Mouse (Mus musculus) T-helper 17 cell (primary cell): ENCODE data around the gene Selplg.

Experiments used
- in situ Hi-C, 2 experiments: fragments of 300-600 bp; cut with MboI, MseI; formaldehyde crosslinking; loops; 1 replicate in 1 of 2; 2 replicates in 1 of 2; pipeline ENCODE4 v1.15.1; 2025; ENCODE audit warnings: high pct_unique_total_duplicates in 2 of 2

Gene Selplg

DNA sequence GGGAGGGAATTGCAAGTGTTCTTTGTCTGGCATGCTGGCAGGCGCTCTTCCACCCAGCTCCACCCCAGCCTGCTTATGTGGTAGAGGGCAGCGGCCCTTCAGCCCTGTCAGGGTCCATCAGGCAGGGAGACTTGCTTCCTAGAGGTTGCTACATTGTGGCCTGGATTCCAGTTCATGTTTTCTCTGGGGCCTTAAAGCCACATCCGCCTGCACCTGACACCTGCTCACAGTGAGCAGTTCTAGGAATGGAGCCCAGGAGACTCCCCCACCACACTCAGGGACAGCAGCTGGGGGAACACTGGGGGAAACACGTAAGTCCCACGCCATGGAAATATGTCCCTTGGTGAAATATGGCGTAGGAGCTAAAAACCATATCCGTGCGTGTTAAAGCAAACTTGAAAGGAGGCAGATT, at the start of gene Selplg:
TSS of gene Selplg (minus strand) at position 155 of the 412 bp plus-strand sequence.
- in situ Hi-C loops = no loop called here

- in situ Hi-C loops = no loop called here
Observed at GRCm38 (mm10) chr5:113881136-113881535, 48.7 kb upstream of the Selplg start.

- in situ Hi-C loops = no loop called here
Observed at GRCm38 (mm10) chr5:113878943-113879617, 46.6 kb upstream of the Selplg start.

DNA sequence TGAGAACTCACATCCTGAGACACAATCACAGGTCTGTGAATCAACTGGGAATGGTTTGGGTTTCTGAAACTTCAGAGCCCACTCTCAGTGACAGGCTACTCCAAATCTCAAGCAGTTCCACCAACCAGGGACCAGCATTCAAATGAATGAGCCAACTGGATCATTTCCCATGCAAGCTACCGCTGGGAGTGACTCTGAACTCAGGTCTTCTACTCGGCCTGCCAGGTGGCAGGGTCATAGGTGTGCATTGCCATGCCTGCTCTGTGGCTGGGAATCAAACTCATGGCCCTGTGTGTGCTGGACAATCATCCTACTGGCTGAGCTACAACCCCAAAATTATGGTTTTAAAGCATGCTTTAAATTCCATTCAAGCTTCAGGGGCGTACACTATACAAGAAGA, 45.1 kb upstream of the Selplg start:
- in situ Hi-C loops = no loop called here

GRCm38 (mm10) chr5:113876176-113876575, 43.7 kb upstream of the Selplg start:
- in situ Hi-C loops = no loop called here

GRCm38 (mm10) chr5:113875625-113876024, 43.2 kb upstream of the Selplg start:
- in situ Hi-C loops = no loop called here

GRCm38 (mm10) chr5:113874063-113875024, 41.9 kb upstream of the Selplg start:
- in situ Hi-C loops = no loop called here

DNA sequence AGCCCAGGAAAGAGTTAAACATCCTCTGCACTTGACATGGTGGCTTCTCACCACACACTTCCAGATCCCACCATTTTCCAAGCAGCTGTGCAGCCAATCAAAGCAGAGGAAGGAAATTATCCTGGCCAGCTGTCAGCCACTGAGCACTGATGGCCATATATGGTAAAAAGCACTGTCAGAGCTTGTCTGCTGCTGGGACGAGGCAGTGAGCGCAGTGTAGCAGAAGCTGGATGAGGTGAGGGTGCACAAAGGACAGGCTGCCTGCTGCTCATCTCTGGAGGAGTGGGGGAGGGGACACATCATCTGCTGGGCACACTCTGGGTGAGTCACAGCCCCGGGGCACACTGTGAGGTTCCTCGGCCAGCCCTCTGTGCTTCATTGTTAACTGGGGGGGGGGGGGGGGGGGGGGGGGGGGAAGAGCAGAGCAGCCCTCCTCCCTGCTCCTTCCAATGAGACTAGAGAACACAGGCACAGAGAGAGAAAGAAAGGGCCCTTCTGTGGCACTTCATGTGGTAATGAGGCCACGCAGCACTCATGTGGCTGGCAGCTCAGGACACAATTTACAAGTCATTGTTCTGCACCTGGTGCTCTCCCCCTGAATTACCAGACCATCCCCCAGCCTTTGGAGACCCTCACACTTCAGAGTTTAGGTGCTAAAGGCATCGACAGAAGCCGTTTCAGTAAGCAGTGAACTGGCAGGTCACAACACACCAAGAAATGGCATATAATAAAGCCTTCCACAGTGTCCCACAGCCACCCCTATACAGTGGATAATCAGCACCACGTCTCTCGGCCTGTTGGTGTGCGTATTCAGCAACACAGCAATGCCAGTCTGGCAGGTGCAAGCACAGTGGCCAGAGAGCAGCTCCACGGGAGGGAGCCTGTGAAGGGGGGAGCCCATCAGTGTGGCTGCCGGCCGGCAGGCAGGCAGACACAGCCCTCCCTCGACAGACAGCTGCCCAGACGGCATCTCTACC, 40.8 kb upstream of the Selplg start:
- in situ Hi-C loops = no loop called here

DNA sequence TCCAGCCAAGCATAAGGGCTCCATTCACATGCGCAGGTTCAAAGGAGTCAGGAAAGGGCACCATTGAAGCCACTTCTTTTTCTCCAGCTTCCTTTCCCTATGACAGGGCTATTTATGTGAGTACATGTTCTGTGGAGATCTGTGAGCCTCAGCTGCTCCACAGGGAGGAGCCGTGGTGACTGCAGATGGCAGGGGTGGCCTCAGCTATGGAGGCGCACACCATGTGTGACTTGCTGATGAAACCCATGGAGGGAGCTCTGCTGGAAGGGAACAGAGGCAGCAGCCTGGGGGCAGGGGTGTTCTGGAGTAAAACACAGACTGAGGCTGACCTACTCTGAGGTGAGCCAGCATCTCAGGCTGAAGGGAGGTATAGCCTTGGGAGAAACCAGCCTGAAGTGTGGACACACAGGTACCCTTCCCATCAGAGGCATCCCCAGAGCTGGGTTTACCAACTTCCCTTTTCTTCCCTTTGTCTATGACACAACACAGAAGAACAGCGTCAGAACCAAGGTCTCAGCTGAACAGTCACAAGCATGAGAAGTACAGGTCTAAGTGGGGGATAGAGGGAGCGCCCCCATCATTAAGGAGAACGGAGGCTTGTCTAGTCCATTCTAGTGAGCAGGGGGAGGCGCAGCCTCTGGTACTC, 39.6 kb upstream of the Selplg start:
- in situ Hi-C loops = no loop called here

DNA sequence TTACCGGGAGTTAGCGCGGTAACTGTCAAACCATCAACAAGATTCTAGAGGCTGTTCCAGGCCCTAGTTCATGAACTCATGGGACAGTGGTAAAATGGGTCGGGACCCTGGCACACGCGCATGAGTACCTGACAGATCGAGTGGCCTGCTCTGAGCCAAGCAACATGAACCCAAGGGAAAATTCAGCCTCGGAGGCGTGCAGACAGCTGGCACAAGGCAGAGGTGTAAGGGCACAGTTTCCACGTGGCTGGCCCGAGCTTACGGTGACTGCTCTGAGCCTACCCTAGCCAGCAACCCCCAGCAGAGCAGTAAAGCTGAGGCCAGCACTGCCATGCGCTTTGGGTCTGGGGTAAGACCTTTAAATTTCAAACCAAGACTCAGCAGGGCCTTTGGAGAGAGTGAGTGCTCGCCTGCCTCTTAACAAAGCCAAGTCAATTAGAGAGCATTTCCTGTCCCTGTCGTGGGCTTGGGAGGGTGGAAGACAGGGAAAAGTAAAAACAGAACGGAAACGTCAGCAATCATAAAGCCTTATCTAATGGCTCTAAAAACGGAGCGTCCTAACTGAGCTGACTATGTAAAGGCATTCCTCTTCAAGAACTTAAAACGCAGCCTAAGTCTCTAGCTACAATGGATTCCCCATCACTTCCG, 38.1 kb upstream of the Selplg start:
- in situ Hi-C loops = no loop called here

GRCm38 (mm10) chr5:113869132-113869531, 36.7 kb upstream of the Selplg start:
- in situ Hi-C loops = no loop called here

- in situ Hi-C loops = no loop called here
Observed at GRCm38 (mm10) chr5:113864992-113865391, 32.5 kb upstream of the Selplg start.

DNA sequence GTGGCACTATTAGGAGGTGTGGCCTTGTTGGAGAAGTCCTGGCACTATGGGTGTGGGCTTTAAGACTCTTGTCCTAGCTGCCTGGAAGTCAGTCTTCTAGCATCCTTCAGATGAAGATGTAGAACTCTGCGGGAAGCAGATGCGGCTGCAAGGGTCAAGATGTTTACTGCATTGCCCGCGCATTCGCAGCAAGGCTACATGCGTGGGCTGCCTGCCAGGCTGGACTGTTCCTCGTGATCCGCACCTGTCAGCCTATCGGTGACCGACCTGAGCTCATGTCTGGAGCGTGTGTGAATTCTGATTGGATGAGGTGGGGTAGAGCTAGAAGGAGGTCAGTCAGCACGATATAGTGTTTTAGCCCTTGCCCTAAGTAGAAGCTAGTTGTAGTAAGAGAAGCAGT, 31.6 kb upstream of the Selplg start:
- in situ Hi-C loops = no loop called here

- in situ Hi-C loops = no loop called here
Observed at GRCm38 (mm10) chr5:113862418-113862817, 30.0 kb upstream of the Selplg start.

GRCm38 (mm10) chr5:113861294-113861693, 28.9 kb upstream of the Selplg start:
- in situ Hi-C loops = no loop called here

DNA sequence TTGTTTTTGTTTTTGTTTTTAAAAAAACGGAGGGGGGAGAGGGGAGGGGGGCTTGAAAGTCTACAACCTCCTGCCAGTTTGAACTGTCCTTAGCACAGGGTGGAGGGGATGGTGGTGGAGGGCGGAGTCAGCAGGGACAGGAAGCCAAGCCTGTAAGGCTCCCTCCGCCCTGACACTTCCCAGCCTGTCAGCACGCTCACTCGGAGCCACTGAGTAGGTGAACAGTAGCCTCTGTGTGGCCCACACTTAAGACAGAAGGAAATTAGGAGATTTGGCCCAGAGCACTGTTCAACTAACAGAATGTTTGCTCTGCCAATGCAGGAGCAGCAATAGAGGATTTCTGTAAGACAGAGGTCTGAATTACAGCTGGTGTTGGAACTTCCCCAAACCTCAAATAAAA, 26.5 kb upstream of the Selplg start:
- in situ Hi-C loops = no loop called here

GRCm38 (mm10) chr5:113858550-113858949, 26.1 kb upstream of the Selplg start:
- in situ Hi-C loops = no loop called here

DNA sequence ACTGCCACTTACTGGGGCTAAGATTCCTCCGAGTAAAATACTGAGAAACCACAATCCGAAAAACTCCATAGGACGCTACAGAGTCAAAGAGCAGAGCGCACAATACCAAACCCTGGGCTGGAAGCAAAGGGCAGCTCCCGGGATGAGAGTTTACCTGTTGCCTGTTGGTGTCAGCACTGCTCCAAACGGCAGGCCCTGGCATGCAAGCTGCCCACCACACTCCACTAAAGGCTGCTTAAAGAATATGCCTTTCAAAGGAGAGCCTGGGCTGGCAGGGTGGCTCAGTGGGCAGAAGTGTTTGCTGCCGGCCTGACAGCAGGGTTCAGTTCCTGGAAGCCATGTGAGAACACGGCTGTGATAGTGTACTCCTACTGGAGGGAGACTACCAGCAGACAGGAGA, 25.2 kb upstream of the Selplg start:
- in situ Hi-C loops = no loop called here

DNA sequence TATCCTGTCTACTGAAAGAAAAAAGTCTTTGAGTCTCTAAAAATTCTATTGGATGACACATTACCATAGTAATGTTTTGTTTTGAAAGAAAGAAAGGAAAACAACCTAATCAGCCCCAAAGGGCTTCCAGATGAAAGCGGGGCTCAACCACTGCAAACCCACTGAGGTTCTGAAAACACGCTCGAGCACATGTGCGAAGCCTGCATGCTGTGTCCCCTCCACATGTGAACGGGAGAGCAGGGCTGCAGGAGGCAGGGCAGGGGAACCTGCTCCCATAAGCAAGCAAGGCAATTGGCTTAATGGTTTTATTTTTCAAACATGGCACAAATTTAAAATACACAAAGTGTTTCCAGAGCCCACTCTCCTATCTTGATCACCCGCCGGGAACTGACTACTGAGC, 24.2 kb upstream of the Selplg start:
- in situ Hi-C loops = no loop called here

DNA sequence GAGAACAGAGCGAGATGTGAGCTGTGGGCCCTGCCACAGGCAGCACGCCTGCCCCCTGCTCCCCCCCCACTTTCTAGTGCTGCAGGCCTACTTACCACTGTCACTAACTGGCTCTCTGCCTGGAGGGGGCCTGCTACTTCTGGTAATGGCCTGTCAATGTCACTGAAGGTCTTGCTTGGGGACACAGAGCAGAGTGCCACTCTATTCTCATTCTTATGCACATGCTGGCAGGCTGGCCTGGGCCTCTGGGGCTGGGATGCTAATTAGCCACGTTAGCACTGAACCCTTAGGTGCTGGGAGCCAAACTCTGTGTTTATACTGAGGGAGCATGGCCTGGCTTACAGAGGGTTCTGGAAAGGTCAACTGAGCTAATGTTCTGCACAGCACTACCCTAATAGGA, 23.3 kb upstream of the Selplg start:
- in situ Hi-C loops = no loop called here

DNA sequence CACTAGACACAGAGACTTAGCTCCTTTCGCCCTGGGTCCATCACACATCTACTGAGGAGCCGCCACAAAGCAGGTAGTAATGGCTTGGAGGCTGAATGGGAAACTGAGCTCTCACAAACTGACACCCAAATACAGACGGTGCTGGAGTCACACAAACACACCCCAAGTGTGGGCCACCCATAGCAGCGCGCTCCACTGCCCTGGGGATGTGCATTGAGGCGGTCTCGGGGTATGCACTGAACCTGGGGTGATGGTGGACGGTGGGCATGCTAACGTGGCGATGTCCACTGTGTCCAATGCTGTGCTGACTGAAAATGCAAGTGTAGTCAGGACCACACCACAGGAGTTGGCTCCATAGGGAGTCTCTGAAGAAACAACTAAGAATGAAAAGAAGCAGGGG, 22.7 kb upstream of the Selplg start:
- in situ Hi-C loops = no loop called here
